2 mouse cellular contexts compared by ENCODE assay signal in the genomic region with DNA sequence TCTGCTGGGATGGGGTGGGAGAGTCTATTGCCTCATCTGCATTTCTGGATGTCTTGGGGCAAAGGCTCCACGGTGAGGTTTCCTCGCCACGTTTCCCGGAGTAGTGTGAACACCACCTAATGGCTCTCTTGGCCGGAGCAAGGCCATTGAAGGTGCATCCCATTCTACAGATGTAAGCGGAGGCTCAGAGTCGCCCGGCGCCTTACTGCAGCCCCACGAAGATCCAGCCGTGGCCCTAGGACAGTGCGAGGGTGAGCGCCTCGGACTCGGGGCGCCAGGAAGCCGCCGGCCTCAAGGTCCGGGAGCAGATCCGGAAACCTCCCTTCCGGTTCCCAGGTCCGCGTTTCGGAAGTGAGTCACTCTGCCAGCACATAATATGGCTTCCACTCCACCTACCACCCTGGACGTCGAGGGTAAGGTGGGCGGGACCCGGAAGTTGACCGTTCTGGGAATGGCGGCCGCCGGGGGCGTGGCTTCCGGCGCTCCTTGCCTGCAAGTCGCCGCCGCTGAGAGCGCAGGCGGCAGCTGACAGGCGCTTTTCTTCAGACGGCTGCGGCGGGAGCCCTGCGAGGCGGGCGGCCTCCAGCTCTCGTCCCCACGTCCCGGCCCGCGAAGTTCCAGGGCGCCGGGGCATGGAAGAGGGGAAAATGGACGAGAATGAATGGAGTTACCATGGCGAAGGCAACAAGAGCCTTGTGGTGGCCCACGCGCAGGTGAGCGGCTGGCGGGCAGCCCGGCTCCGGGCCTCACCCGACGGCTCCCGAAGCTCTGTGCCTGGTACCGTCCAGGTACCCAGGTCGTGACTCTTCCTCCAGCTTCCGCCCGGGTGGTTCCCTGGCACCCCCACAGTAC.
TF ChIP-seq lines count a peak whose summit lies in the region.

A gene (plus strand): TSS at position 496 of the 852 bp plus-strand sequence.

TF ChIP-seq in C2C12, 6 proteins besides CTCF, POLR2A, EP300 and RAD21 (continued from another document):
- TF ChIP-seq MYOD1 (IDR thresholded peaks at IDR 0.05; ENCODE audit: control insufficient read depth, insufficient read length, low read depth): no peak
TF ChIP-seq in C2C12: peak in this region for 3.

TF ChIP-seq in myocyte, 11 proteins besides CTCF, POLR2A, EP300 and RAD21 (continued from another document):
- TF ChIP-seq SRF (IDR thresholded peaks at IDR 0.05; ENCODE audit: control insufficient read depth, insufficient read length, low read depth) (peak; percentile 84), POLR2AphosphoS2 (IDR thresholded peaks at IDR 0.05; ENCODE audit: insufficient read length, low read depth) (peak; percentile 90)
